Mouse (Mus musculus) embryonic facial prominence, embryonic 11.5 days (tissue): Measurements from ENCODE around the gene Tmcc3. TPM values are rescaled to one million over a fixed set of nuclear protein-coding genes. Genes with fewer than 3 reads are reported as not detected.

Experiments used
- ATAC-seq: fragments of 200-750 bp; cut with Nextera tagmentation; replicated peaks from 2 replicates; pipeline ENCODE4 v1.8.0; 2017; ENCODE audit warnings: low read depth; ENCODE audit not compliant: insufficient number of reproducible peaks, low FRiP score, low TSS enrichment
- DNase-seq: peaks from one replicate; pipeline ENCODE4 v3.0.0-alpha.2; 2015; ENCODE audit warnings: low spot score
- H3K27ac ChIP-seq: fragments of 300-500 bp; sonication (generic); replicated peaks from 2 replicates; pipeline ENCODE4 v1.5.1; 2014; ENCODE audit warnings: mild to moderate bottlenecking, low read depth, low read length, control low read depth
- H3K27me3 ChIP-seq: fragments of 300-500 bp; sonication (generic); 2 replicates; pipeline ENCODE4 v1.6.1; 2014; ENCODE audit warnings: mild to moderate bottlenecking, low read length, moderate library complexity, mixed read lengths; ENCODE audit not compliant: control insufficient read depth, insufficient read depth
- H3K36me3 ChIP-seq: fragments of 300-500 bp; sonication (generic); replicated peaks from 2 replicates; pipeline ENCODE4 v1.6.1; 2014; ENCODE audit warnings: low read depth, mild to moderate bottlenecking, low read length, moderate library complexity, mixed read lengths; ENCODE audit not compliant: control insufficient read depth, insufficient read depth
- H3K4me1 ChIP-seq: fragments of 300-500 bp; sonication (generic); 2 replicates; pipeline ENCODE4 v1.6.1; 2014; ENCODE audit warnings: low read length, mixed read lengths; ENCODE audit not compliant: control insufficient read depth, insufficient read depth
- H3K4me2 ChIP-seq: fragments of 300-500 bp; sonication (generic); 2 replicates; pipeline ENCODE4 v1.6.1; 2014; ENCODE audit warnings: low read depth, mild to moderate bottlenecking, control low read depth, low read length, moderate library complexity
- H3K4me3 ChIP-seq: fragments of 300-500 bp; sonication (generic); 2 replicates; pipeline ENCODE4 v1.5.1; 2014; ENCODE audit warnings: low read depth, low read length, control low read depth
- H3K9ac ChIP-seq: fragments of 300-500 bp; sonication (generic); replicated peaks from 2 replicates; pipeline ENCODE4 v1.6.1; 2014; ENCODE audit warnings: mild to moderate bottlenecking, control low read depth, low read length
- H3K9me3 ChIP-seq: fragments of 300-500 bp; sonication (generic); replicated peaks from 2 replicates; pipeline ENCODE4 v1.6.1; 2016; ENCODE audit warnings: mild to moderate bottlenecking, low read length, inconsistent platforms, mixed read lengths; ENCODE audit not compliant: control insufficient read depth
- WGBS: fragments of 180-500 bp; shearing (Covaris S2); extraction: QIAGEN DNeasy Blood & Tissue Kit; methylation state at CpG from one replicate; pipeline ENCODE4 v1.1.7; 2014; 5-methylcytosine and 5-hydroxymethylcytosine counted together
- polyA plus RNA-seq: library from polyadenylated mRNA; unstranded; fragments of >200 nt; fragmentation: Nextera tagmentation; extraction: Ambion mirVana; gene quantifications from 2 replicates; pipeline ENCODE4 v1.2.1, GENCODE M21; 2014

Tmcc3 gene
- polyA plus RNA-seq, 1 experiment from 2014 or later, result 3.0 TPM

DNA sequence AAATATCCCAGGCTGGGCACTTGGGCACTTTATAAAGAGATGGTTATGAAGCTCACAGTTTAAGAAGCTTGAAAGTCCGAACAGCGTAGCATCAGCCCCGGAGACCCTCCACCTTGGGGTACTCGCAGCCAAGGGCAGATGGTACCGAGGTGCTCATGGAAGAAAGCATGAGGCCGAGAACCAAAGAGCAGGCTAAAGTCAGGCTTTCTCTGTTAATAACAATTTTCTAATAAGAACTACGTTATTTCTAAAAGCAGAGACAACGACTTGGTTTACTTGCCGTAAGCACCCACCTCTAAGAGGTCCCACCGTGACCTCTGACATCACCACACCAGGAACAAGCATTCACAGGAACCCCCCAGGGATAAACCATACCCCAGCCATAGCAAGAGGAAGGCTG is 36.2 kb downstream of the Tmcc3 start:
- WGBS, result 91% methylated on average over 10 of the region's 10 CpGs
- H3K4me2 ChIP-seq, result no peak overlapping the region
- H3K9ac ChIP-seq, result no peak overlapping the region
- H3K27ac ChIP-seq, result no peak overlapping the region
- no peaks in the 10 kb centered on the region for H3K9me3 ChIP-seq
- DNase-seq (no peak), ATAC-seq (no peak)
- H3K4me3 ChIP-seq, result no peak overlapping the region
- no peaks in the 10 kb centered on the region for H3K36me3 ChIP-seq
- H3K4me1 ChIP-seq, result no peaks in the 10 kb centered on the region
- no peaks in the 10 kb centered on the region for H3K27me3 ChIP-seq

DNA sequence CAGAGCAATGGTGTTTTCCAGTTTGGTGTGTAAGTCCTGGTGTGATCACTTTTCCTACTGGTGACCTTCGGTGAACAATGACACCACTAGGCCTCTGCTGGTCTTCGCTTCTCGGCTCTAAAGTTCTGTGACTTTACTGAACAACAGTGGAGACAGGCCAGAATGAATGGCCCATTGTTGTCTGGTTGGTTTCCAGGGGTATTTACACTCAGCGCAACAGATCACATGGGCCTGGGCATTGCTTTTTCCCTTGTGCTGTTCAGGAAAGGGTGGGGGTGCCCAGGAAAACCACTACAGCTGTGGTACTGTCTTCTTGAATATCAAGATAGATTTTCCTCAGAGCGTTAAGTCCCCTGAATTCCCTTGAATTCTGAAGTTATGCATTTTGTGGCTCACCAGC is 38.5 kb downstream of the Tmcc3 start:
- H3K27me3 ChIP-seq, result no peaks in the 10 kb centered on the region
- no peak overlapping the region for H3K9ac ChIP-seq
- H3K9me3 ChIP-seq, result no peaks in the 10 kb centered on the region
- ATAC-seq, result no peak
- no peaks in the 10 kb centered on the region for H3K4me1 ChIP-seq
- no peak overlapping the region for H3K4me2 ChIP-seq
- 40% methylated on average over 5 of the region's 5 CpGs for WGBS
- DNase-seq, result peak; percentile 9
- H3K4me3 ChIP-seq, result no peak overlapping the region
- H3K36me3 ChIP-seq, result no peaks in the 10 kb centered on the region
- H3K27ac ChIP-seq, result no peak overlapping the region

DNA sequence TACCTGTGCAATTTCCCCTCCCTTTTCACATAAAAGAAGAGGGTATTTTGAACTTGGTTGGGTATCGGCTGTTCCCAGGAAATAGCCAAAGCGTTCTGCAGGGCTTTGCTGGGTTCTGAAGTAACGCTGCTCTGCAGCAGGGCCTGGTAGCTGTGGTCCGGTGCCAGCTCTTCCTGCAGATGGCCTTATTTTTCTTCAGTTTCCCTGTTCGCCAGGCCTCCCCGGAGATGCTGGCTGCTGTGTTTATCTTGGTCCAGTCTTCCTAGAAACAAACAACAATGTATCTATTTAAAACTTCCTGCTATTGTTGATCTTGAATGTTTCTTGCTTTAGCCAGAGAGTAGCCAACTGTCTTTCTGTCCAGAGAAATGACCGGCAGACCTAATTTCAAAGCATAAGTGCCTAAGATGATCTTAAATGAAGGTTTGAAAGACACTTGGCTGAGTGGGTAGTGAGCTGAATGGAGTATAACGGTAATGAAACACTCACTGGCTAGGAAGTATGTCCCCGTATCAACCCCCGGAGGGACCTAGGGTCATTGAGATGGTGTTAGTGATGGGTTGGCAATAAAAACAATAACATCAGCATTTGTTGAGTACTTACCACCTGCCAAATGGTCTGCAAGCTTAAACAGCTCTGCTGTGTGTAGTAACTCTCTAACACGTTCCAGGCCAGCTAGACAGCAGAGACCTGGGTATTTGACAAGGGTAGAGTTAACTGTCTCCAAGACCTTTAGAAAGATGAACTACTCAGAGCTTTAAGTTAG is 39.3 kb downstream of the Tmcc3 start:
- H3K36me3 ChIP-seq, result no peaks in the 10 kb centered on the region
- no peaks in the 10 kb centered on the region for H3K9me3 ChIP-seq
- no peaks in the 10 kb centered on the region for H3K27me3 ChIP-seq
- no peak overlapping the region for H3K4me2 ChIP-seq
- ATAC-seq, result no peak
- H3K9ac ChIP-seq, result no peak overlapping the region
- WGBS, result 76% methylated on average over 11 of the region's 11 CpGs
- H3K4me3 ChIP-seq, result no peak overlapping the region
- H3K4me1 ChIP-seq, result no peaks in the 10 kb centered on the region
- no peak for DNase-seq
- no peak overlapping the region for H3K27ac ChIP-seq

DNA sequence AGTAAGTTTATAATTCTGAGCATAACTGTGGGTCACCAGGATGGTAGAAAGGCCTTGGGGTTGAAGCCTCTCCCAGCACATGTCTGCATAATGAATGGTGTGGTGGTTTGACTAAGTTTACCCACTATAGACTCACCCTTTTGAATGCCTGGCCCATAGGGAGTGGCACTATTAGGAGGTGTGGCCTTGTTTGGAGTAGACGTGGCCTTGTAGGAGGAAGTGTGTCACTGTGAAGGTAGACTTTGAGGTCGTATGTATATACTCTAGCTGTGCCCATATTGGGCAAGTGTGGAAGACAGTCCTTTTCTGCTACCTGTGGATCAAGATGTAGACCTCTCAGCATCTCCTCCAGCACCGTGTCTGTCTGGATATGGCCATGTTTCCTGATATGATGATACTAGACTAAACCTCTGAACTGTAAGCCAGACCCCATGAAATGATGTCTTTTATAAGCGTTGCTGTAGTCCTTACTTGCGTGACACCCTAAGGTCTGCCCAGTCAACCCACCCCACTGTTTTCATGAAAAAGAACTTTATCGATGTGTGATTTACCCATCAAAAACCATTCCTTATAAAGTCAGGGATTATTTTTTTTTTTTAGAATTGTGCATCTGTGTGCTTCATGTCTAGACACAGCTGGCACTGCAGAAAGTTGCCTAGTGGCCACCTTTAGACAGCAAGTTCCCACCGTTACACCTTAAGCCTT is 40.6 kb downstream of the Tmcc3 start:
- no peak overlapping the region for H3K27ac ChIP-seq
- no peak overlapping the region for H3K9ac ChIP-seq
- H3K36me3 ChIP-seq, result no peaks in the 10 kb centered on the region
- no peak overlapping the region for H3K4me2 ChIP-seq
- no peaks in the 10 kb centered on the region for H3K27me3 ChIP-seq
- 92% methylated on average over 7 of the region's 7 CpGs for WGBS
- H3K9me3 ChIP-seq, result no peaks in the 10 kb centered on the region
- no peak overlapping the region for H3K4me3 ChIP-seq
- no peaks in the 10 kb centered on the region for H3K4me1 ChIP-seq
- ATAC-seq, result no peak
- no peak for DNase-seq

DNA sequence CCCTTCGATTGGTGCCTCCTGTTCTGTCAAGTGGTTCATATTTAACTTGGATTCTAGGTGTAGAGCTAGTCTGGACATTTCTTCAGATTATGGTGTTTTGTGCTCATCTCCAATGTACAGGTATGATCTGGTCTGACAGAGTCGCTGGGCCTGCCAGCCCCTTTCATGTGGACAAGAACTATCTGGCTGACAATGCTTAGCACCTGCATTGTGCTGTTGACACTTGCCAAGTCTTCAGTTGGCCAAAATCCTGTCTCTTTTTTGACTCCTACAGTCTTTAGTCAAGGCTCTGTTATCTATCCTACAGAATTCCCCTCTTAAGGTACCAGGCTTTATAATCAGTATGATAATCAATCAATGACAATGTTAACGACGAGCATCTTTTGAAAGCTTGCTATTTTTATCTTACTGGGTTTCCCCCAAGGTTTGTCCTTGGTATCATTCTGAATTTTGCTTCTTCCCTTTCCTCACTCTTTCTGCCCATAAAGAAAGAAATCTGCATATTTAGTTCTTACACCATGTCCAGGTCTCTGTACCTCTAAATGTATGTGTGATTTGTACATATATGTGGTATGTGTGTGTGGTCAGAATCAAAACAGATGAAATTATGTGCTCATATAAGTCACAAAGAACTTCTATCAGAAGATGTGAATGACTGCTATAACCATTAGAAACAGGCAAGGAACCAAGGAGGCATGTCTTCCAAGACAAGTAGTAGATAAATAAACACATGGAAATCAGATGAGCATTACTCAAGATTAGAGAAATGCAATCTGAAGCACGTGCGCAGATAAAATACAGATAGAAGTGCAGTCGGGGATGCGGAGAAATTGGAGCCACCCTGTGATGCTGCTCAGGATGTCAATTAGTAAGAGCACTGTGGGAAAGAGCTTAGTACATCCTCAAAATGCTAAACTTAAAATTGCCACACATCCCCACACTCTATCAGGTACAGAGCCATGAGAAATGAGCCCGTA is 41.4 kb downstream of the Tmcc3 start:
- no peaks in the 10 kb centered on the region for H3K4me1 ChIP-seq
- H3K36me3 ChIP-seq, result no peaks in the 10 kb centered on the region
- H3K9ac ChIP-seq, result no peak overlapping the region
- no peak overlapping the region for H3K4me3 ChIP-seq
- DNase-seq, result no peak
- ATAC-seq, result no peak
- no peak overlapping the region for H3K27ac ChIP-seq
- H3K4me2 ChIP-seq, result no peak overlapping the region
- WGBS, result 84% methylated on average over 9 of the region's 9 CpGs
- H3K27me3 ChIP-seq, result no peaks in the 10 kb centered on the region
- no peaks in the 10 kb centered on the region for H3K9me3 ChIP-seq

DNA sequence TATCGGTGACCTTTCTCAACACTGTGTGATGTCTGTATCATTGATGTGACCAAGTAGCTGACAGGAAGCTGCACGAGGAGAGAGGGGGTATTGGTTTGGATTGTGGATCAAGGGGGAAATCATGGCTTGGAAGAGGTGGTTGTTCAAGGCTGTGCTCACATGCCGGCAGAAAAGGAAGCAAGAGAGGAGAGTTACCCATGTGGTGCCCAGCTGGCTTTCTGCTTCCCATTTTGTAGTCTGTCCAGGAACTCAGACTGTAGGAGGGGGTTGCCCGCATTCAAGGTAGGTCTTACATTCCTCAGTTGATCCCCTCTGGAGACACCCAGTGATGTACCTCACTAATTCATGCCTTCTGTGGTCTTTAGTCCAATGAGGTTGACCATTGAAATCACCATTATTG is 42.3 kb downstream of the Tmcc3 start:
- Histone ChIP-seq H3K27me3 (no peaks in the 10 kb centered on the region), H3K4me1 (no peaks in the 10 kb centered on the region), H3K9ac (no peak overlapping the region), H3K27ac (no peak overlapping the region), H3K9me3 (no peaks in the 10 kb centered on the region), H3K4me2 (no peak overlapping the region), H3K36me3 (no peaks in the 10 kb centered on the region), H3K4me3 (no peak overlapping the region)
- WGBS, result 58% methylated on average over 4 of the region's 4 CpGs
- peak; percentile 35 for DNase-seq
- no peak for ATAC-seq

DNA sequence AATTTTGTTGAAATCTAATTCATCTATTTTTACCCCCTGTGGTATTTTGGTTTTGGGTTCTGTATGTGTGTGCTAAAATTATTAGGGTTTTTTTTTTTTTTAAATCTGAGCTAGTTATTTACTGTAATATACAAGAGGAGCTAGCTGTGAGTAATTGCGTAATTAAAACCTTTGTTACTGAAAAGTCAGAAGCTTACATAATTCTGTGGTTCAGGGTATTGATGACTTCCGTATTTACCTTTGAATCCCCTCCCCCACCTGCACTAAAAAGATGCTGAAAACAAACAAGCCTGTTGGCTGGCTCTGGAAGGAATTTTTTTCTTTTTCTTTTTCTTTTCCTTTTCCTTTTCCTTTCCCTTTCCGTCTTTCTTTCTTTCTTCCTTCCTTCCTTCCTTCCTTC is 42.7 kb downstream of the Tmcc3 start:
- H3K4me1 ChIP-seq, result no peaks in the 10 kb centered on the region
- DNase-seq (no peak), ATAC-seq (no peak)
- no peak overlapping the region for H3K4me3 ChIP-seq
- H3K9ac ChIP-seq, result no peak overlapping the region
- 74% methylated on average over 3 of the region's 3 CpGs for WGBS
- H3K4me2 ChIP-seq, result no peak overlapping the region
- H3K27ac ChIP-seq, result no peak overlapping the region
- no peaks in the 10 kb centered on the region for H3K36me3 ChIP-seq
- H3K27me3 ChIP-seq, result no peaks in the 10 kb centered on the region
- H3K9me3 ChIP-seq, result no peaks in the 10 kb centered on the region
